Mouse (Mus musculus) hindbrain, postnatal 0 days (tissue): ENCODE results near the gene Gtf2ird2. TPM values are rescaled to one million over a fixed set of nuclear protein-coding genes. Genes with fewer than 3 reads are reported as not detected.

Experiments used
- ATAC-seq: fragments of 200-750 bp; cut with Nextera tagmentation; 2 replicates; pipeline ENCODE4 v1.8.0; 2017; ENCODE audit warnings: mild to moderate bottlenecking, moderate TSS enrichment, moderate library complexity
- DNase-seq: peaks from one replicate; pipeline ENCODE4 v3.0.0-alpha.2; 2015; ENCODE audit warnings: low spot score
- H3K27ac ChIP-seq: fragments of 300-500 bp; sonication (generic); 2 replicates; pipeline ENCODE4 v1.5.1; 2014; ENCODE audit warnings: mild to moderate bottlenecking
- H3K27me3 ChIP-seq: fragments of 300-500 bp; sonication (generic); 2 replicates; pipeline ENCODE4 v1.6.1; 2014; ENCODE audit warnings: low read length, mixed read lengths; ENCODE audit not compliant: insufficient read depth
- H3K36me3 ChIP-seq: fragments of 300-500 bp; sonication (generic); 2 replicates; pipeline ENCODE4 v1.6.1; 2014; ENCODE audit warnings: low read length, mixed read lengths; ENCODE audit not compliant: insufficient read depth
- H3K4me1 ChIP-seq: fragments of 300-500 bp; sonication (generic); 2 replicates; pipeline ENCODE4 v1.6.1; 2014; ENCODE audit warnings: antibody characterized with exemption, low read length, mixed read lengths; ENCODE audit not compliant: insufficient read depth
- H3K4me2 ChIP-seq: fragments of 300-500 bp; sonication (generic); 2 replicates; pipeline ENCODE4 v1.6.1; 2014; ENCODE audit warnings: low read depth, mild to moderate bottlenecking, low read length, moderate library complexity, mixed read lengths
- H3K4me3 ChIP-seq: fragments of 300-500 bp; sonication (generic); 2 replicates; pipeline ENCODE4 v1.5.1; 2014; ENCODE audit warnings: low read length
- H3K9ac ChIP-seq: fragments of 300-500 bp; sonication (generic); replicated peaks from 2 replicates; pipeline ENCODE4 v1.6.1; 2014; ENCODE audit warnings: mild to moderate bottlenecking, low read length, moderate library complexity, mixed read lengths
- H3K9me3 ChIP-seq: fragments of 300-500 bp; sonication (generic); 2 replicates; pipeline ENCODE4 v1.6.1; 2016; ENCODE audit warnings: low read length, mixed read lengths
- CTCF ChIP-seq: IDR thresholded peaks from 2 replicates; pipeline ENCODE4 v1.5.1; 2016; ENCODE audit warnings: antibody characterized with exemption, control low read depth, low read depth
- WGBS: fragments of 180-500 bp; shearing (Covaris S2); extraction: QIAGEN DNeasy Blood & Tissue Kit; methylation state at CpG from one replicate; pipeline ENCODE4 v1.1.7; 2014; 5-methylcytosine and 5-hydroxymethylcytosine counted together
- polyA plus RNA-seq: library from polyadenylated mRNA; unstranded; fragments of >200 nt; fragmentation: Nextera tagmentation; extraction: Ambion mirVana; gene quantifications from 2 replicates; pipeline ENCODE4 v1.2.1, GENCODE M21; 2015
- total RNA-seq: library from RNA; depleted of rRNA; stranded (reverse); fragments of >200 nt; gene quantifications from 2 replicates; pipeline ENCODE4 v1.2.3, GENCODE M21; 2014

Gtf2ird2 gene
- total and polyA plus RNA-seq, 2 experiments from 2014 or later, result 11.6 to 14.6 TPM

GRCm38 (mm10) chr5:134225110-134225901 is 41.5 kb downstream of the Gtf2ird2 start:
- TF ChIP-seq CTCF, result no peak

GRCm38 (mm10) chr5:134226946-134227345 is 43.1 kb downstream of the Gtf2ird2 start:
- Histone ChIP-seq H3K9me3 (no peaks in the 10 kb centered on the region), H3K9ac (no peak overlapping the region), H3K27me3 (no peaks in the 10 kb centered on the region), H3K4me1 (no peaks in the 10 kb centered on the region), H3K4me3 (no peak overlapping the region), H3K27ac (no peak overlapping the region), H3K4me2 (no peak overlapping the region), H3K36me3 (no peaks in the 10 kb centered on the region)
- ATAC-seq, result no peak
- TF ChIP-seq CTCF, result no peak
- DNase-seq, result no peak
- 76% methylated on average over 11 of the region's 12 CpGs for WGBS

More at GRCm38 (mm10) chr5:134225110-134225901, 41.5 kb downstream of the Gtf2ird2 start:
- H3K36me3 ChIP-seq, result no peaks in the 10 kb centered on the region
- H3K4me1 ChIP-seq, result no peaks in the 10 kb centered on the region
- no peak overlapping the region for H3K4me3 ChIP-seq
- no peak overlapping the region for H3K9ac ChIP-seq
- H3K4me2 ChIP-seq, result no peak overlapping the region
- no peaks in the 10 kb centered on the region for H3K9me3 ChIP-seq
- no peak for DNase-seq
- H3K27ac ChIP-seq, result no peak overlapping the region
- 78% methylated on average over 30 of the region's 30 CpGs for WGBS
- peak; percentile 31; the same call in 1 of the 2 replicates for ATAC-seq
- no peaks in the 10 kb centered on the region for H3K27me3 ChIP-seq

- 42% methylated on average over 11 of the region's 11 CpGs for WGBS
- Histone ChIP-seq H3K4me3 (no peak overlapping the region), H3K4me1 (no peaks in the 10 kb centered on the region), H3K36me3 (no peaks in the 10 kb centered on the region), H3K4me2 (no peak overlapping the region), H3K27ac (no peak overlapping the region), H3K9ac (no peak overlapping the region), H3K27me3 (no peaks in the 10 kb centered on the region), H3K9me3 (no peaks in the 10 kb centered on the region)
- ATAC-seq, result no peak
- DNase-seq, result peak; percentile 60
- peak; percentile 56 for TF ChIP-seq CTCF
Measured at GRCm38 (mm10) chr5:134227574-134228248, 43.9 kb downstream of the Gtf2ird2 start.

- WGBS, result 80% methylated on average over 6 of the region's 6 CpGs
- no peak overlapping the region for H3K4me3 ChIP-seq
- no peaks in the 10 kb centered on the region for H3K9me3 ChIP-seq
- no peaks in the 10 kb centered on the region for H3K27me3 ChIP-seq
- H3K4me2 ChIP-seq, result no peak overlapping the region
- H3K27ac ChIP-seq, result no peak overlapping the region
- no peak for TF ChIP-seq CTCF
- ATAC-seq (no peak), DNase-seq (no peak)
- H3K36me3 ChIP-seq, result no peaks in the 10 kb centered on the region
- H3K4me1 ChIP-seq, result no peaks in the 10 kb centered on the region
- no peak overlapping the region for H3K9ac ChIP-seq
Measured at GRCm38 (mm10) chr5:134228249-134228638, 44.4 kb downstream of the Gtf2ird2 start.

GRCm38 (mm10) chr5:134229391-134229790 is 45.6 kb downstream of the Gtf2ird2 start, which contains the start of gene Ncf1:
Ncf1 (minus strand) TSS chr5:134229625.
- no peaks in the 10 kb centered on the region for H3K9me3 ChIP-seq
- WGBS, result 88% methylated on average over 7 of the region's 7 CpGs
- no peaks in the 10 kb centered on the region for H3K36me3 ChIP-seq
- no peak for TF ChIP-seq CTCF
- no peak within 1 kb of the TSS for H3K4me2 ChIP-seq
- H3K27me3 ChIP-seq, result no peaks in the 10 kb centered on the region
- no peak within 1 kb of the TSS for H3K27ac ChIP-seq
- H3K4me3 ChIP-seq, result no peak within 1 kb of the TSS
- ATAC-seq, result no peak
- no peaks in the 10 kb centered on the region for H3K4me1 ChIP-seq
- no peak for DNase-seq
- no peak within 1 kb of the TSS for H3K9ac ChIP-seq

- 84% methylated on average over 5 of the region's 5 CpGs for WGBS
- DNase-seq (no peak), ATAC-seq (no peak)
- 0 out of 2 replicates have a peak, but pooled peaks cover 3% of the 10 kb centered on the region for H3K4me1 ChIP-seq
- no peak overlapping the region for H3K4me3 ChIP-seq
- no peaks in the 10 kb centered on the region for H3K27me3 ChIP-seq
- no peak for TF ChIP-seq CTCF
- H3K36me3 ChIP-seq, result 0 out of 2 replicates have a peak, but pooled peaks cover 3% of the 10 kb centered on the region
- H3K9me3 ChIP-seq, result no peaks in the 10 kb centered on the region
- no peak overlapping the region for H3K4me2 ChIP-seq
- no peak overlapping the region for H3K9ac ChIP-seq
- no peak overlapping the region for H3K27ac ChIP-seq
Measured at GRCm38 (mm10) chr5:134231376-134231775, 47.6 kb downstream of the Gtf2ird2 start.
